Mouse (Mus musculus): ENCODE data around the gene Krt35. TPM values are rescaled to one million over a fixed set of nuclear protein-coding genes. Genes with fewer than 3 reads are reported as not detected.

Krt35 gene
- not detected for polyA plus RNA-seq (2014; fragmentation: Illumina TruSeq; extraction: RNeasy Lipid Tissue Mini Kit (QIAGEN cat#74804); ENCODE audit: low read depth, low replicate concordance)

DNA sequence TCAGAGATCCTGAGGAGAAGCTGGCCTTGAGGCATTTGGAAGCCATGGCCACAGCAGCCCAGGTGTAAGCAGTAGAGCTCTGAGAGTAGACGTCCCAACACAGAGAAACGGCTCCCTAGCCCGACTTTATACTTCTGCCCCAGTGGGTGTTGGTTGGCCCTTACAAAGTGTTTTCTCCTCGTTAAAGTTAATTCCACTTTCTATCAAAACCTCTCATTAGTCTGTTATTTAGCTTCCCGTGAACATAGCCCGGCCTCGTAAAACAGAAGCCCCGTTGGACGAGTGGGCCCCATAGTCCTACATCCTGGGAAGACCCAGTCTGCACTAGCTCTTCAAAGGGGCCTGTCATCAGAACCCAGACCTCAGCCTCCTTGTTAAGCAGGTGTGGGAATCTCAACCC, at the start of gene Krt35:
Gene Krt35, minus strand, starts transcription at position 101 of the 400 bp plus-strand sequence.

DNA sequence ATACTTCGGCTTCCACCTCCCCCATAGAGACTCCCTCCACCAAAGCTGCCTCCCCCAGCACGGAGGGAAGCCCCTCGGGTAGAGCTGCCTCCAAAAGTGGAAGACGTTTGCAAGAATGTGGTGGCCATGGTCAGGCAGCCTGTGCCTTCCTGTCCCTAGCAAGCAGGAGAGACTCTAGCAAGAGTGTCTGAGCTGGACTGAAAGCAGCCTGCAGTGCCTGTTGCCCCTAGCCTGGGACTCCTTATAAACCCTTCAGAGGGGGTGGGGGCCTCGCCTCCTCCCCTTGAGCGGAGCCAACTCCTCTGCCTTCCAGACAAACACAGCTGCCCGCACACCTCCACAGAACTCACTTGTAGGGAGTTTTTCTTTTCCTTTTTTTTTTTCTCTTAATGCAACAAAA, 39.7 kb upstream of the Krt35 start, which contains the start of gene Krt15:
Gene Krt15, minus strand, starts transcription at position 198 of the 400 bp plus-strand sequence.

DNA sequence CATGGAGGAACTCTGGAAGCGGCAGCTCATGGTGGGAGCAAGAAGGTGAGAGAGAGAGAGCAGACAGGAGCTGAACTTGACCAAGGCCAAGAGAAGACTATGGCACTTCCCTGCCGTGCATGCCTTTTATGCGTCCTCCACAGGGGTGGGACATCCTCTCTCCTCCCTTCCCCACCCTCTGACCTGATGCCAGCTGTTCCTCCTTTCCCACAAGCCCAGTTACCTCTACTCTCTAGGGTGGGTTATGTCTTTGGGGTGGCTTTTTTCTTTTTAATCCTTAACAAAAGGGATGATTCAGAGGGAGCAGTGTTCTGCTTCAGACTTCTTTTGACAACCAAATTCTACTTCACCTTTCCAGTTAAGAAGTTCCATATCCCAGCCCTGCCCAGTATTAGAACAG, 25.4 kb upstream of the Krt35 start, which contains the start of gene Krt13:
Gene Krt13, minus strand, starts transcription at position 101 of the 400 bp plus-strand sequence.

DNA sequence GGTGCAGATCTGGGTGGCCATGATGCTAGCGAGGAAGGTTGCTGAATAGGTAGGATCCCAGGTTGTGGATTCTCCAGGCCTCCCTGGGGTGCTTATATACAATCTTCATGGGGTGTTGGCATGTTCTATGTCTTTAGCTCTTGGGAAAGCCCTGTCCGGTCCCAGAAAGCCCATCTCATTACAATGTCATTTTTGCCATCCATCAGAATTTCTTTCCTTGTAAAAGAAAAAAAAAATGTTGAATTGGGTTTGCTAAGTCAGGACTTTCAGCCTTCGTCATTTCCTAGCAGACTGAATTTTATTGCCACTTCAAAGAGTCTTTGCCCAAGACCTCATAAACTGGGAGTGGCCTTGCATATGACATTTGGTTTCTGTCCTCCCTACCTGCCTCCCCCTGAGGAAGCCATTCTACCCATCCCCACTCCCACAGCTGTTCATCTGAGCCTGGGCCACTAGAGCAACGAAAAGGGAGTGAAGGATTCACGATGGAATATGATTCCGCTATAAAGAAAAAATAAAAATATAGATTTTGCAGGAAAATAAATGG, 9.6 kb upstream of the Krt35 start, which contains the start of gene Krt36:
Gene Krt36, minus strand, starts transcription at position 51 of the 547 bp plus-strand sequence.

DNA sequence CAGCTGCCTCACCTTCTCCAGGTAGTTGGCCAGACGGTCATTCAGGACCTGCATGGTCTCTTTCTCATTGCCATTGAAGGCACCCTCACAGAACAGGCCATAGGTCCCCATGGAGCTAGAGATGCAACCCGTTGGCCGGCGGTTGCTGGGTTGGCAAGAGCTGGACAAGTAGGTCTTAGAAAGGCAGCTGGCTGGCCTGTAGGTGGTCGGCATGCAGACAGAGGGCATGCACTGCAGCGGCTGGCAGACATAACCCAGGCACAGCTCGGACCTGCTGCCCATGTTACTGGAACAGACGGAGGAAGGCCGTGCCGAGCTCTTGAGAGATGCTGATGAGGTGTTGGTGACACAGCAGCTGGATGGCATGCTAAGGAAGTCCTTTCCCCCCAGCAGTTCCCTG, 8.2 kb downstream of the Krt35 start, which contains the start of gene Krt32:
Gene Krt32, minus strand, starts transcription at position 366 of the 400 bp plus-strand sequence.

DNA sequence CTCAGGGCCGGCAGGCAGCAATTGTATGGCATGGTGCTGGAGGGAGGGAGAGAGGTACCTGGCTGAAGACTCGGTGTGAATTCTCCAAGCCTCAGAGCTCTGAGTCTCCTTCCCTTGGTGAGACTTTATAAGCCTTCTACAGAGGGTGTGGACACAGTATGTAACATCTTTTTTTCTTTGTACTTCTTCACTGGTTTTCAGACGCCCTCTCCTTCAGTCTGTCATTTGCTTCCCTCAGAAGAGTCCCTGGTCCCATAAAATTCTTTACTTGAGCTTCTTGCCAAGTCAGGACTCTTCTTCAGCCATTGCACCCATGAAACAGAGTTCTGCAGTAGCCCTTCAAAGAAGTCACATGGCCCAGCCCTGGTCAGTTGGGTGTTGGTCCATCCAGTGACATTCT, 45.6 kb downstream of the Krt35 start, which contains the start of gene Krt31:
Gene Krt31, minus strand, starts transcription at position 101 of the 400 bp plus-strand sequence.

Other genes starting within 250 kb of the Krt35 start
- gene Krtap4-16, start 244.6 kb downstream of the Krt35 start, polyA plus RNA-seq (2014; fragmentation: Illumina TruSeq; extraction: RNeasy Lipid Tissue Mini Kit (QIAGEN cat#74804); ENCODE audit: low read depth, low replicate concordance): not detected
- not detected for gene Gm11568, start 238.3 kb downstream of the Krt35 start, polyA plus RNA-seq (2014; fragmentation: Illumina TruSeq; extraction: RNeasy Lipid Tissue Mini Kit (QIAGEN cat#74804); ENCODE audit: low read depth, low replicate concordance)
- gene Gm11559, start 231.8 kb downstream of the Krt35 start, polyA plus RNA-seq (2014; fragmentation: Illumina TruSeq; extraction: RNeasy Lipid Tissue Mini Kit (QIAGEN cat#74804); ENCODE audit: low read depth, low replicate concordance): not detected
- not detected for gene Krtap9-1, start 222.9 kb downstream of the Krt35 start, polyA plus RNA-seq (2014; fragmentation: Illumina TruSeq; extraction: RNeasy Lipid Tissue Mini Kit (QIAGEN cat#74804); ENCODE audit: low read depth, low replicate concordance)
- not detected for gene Gm11567, start 217.1 kb downstream of the Krt35 start, polyA plus RNA-seq (2014; fragmentation: Illumina TruSeq; extraction: RNeasy Lipid Tissue Mini Kit (QIAGEN cat#74804); ENCODE audit: low read depth, low replicate concordance)
- gene Krtap31-1, start 188.3 kb downstream of the Krt35 start, polyA plus RNA-seq (2014; fragmentation: Illumina TruSeq; extraction: RNeasy Lipid Tissue Mini Kit (QIAGEN cat#74804); ENCODE audit: low read depth, low replicate concordance): not detected
- gene Gm11565, start 181.5 kb downstream of the Krt35 start, polyA plus RNA-seq (2014; fragmentation: Illumina TruSeq; extraction: RNeasy Lipid Tissue Mini Kit (QIAGEN cat#74804); ENCODE audit: low read depth, low replicate concordance): not detected
- not detected for gene Krtap31-2, start 159.9 kb downstream of the Krt35 start, polyA plus RNA-seq (2014; fragmentation: Illumina TruSeq; extraction: RNeasy Lipid Tissue Mini Kit (QIAGEN cat#74804); ENCODE audit: low read depth, low replicate concordance)
- not detected for gene Krtap9-5, start 147.8 kb downstream of the Krt35 start, polyA plus RNA-seq (2014; fragmentation: Illumina TruSeq; extraction: RNeasy Lipid Tissue Mini Kit (QIAGEN cat#74804); ENCODE audit: low read depth, low replicate concordance)
- gene Krtap29-1, start 117.2 kb downstream of the Krt35 start, polyA plus RNA-seq (2014; fragmentation: Illumina TruSeq; extraction: RNeasy Lipid Tissue Mini Kit (QIAGEN cat#74804); ENCODE audit: low read depth, low replicate concordance): not detected
- gene Krtap16-1, start 109.6 kb downstream of the Krt35 start, polyA plus RNA-seq (2014; fragmentation: Illumina TruSeq; extraction: RNeasy Lipid Tissue Mini Kit (QIAGEN cat#74804); ENCODE audit: low read depth, low replicate concordance): not detected
- not detected for gene Krtap17-1, start 102.2 kb downstream of the Krt35 start, polyA plus RNA-seq (2014; fragmentation: Illumina TruSeq; extraction: RNeasy Lipid Tissue Mini Kit (QIAGEN cat#74804); ENCODE audit: low read depth, low replicate concordance)
- gene Krt33a, start 80.0 kb downstream of the Krt35 start, polyA plus RNA-seq (2014; fragmentation: Illumina TruSeq; extraction: RNeasy Lipid Tissue Mini Kit (QIAGEN cat#74804); ENCODE audit: low read depth, low replicate concordance): not detected
- not detected for gene Krt33b, start 66.4 kb downstream of the Krt35 start, polyA plus RNA-seq (2014; fragmentation: Illumina TruSeq; extraction: RNeasy Lipid Tissue Mini Kit (QIAGEN cat#74804); ENCODE audit: low read depth, low replicate concordance)
- gene Krt34, start 54.7 kb downstream of the Krt35 start, polyA plus RNA-seq (2014; fragmentation: Illumina TruSeq; extraction: RNeasy Lipid Tissue Mini Kit (QIAGEN cat#74804); ENCODE audit: low read depth, low replicate concordance): not detected
- not detected for gene Krt31, start 45.7 kb downstream of the Krt35 start, polyA plus RNA-seq (2014; fragmentation: Illumina TruSeq; extraction: RNeasy Lipid Tissue Mini Kit (QIAGEN cat#74804); ENCODE audit: low read depth, low replicate concordance)
- not detected for gene Krt32, start 8.0 kb downstream of the Krt35 start, polyA plus RNA-seq (2014; fragmentation: Illumina TruSeq; extraction: RNeasy Lipid Tissue Mini Kit (QIAGEN cat#74804); ENCODE audit: low read depth, low replicate concordance)
- not detected for gene Krt36, start 9.4 kb upstream of the Krt35 start, polyA plus RNA-seq (2014; fragmentation: Illumina TruSeq; extraction: RNeasy Lipid Tissue Mini Kit (QIAGEN cat#74804); ENCODE audit: low read depth, low replicate concordance)
- not detected for gene Krt13, start 25.3 kb upstream of the Krt35 start, polyA plus RNA-seq (2014; fragmentation: Illumina TruSeq; extraction: RNeasy Lipid Tissue Mini Kit (QIAGEN cat#74804); ENCODE audit: low read depth, low replicate concordance)
- not detected for gene Krt15, start 39.7 kb upstream of the Krt35 start, polyA plus RNA-seq (2014; fragmentation: Illumina TruSeq; extraction: RNeasy Lipid Tissue Mini Kit (QIAGEN cat#74804); ENCODE audit: low read depth, low replicate concordance)
- gene Krt19, start 52.4 kb upstream of the Krt35 start, polyA plus RNA-seq (2014; fragmentation: Illumina TruSeq; extraction: RNeasy Lipid Tissue Mini Kit (QIAGEN cat#74804); ENCODE audit: low read depth, low replicate concordance): 7.3 TPM
- not detected for gene Krt9, start 97.0 kb upstream of the Krt35 start, polyA plus RNA-seq (2014; fragmentation: Illumina TruSeq; extraction: RNeasy Lipid Tissue Mini Kit (QIAGEN cat#74804); ENCODE audit: low read depth, low replicate concordance)
- gene Krt14, start 111.3 kb upstream of the Krt35 start, polyA plus RNA-seq (2014; fragmentation: Illumina TruSeq; extraction: RNeasy Lipid Tissue Mini Kit (QIAGEN cat#74804); ENCODE audit: low read depth, low replicate concordance): not detected
- gene Krt16, start 152.7 kb upstream of the Krt35 start, polyA plus RNA-seq (2014; fragmentation: Illumina TruSeq; extraction: RNeasy Lipid Tissue Mini Kit (QIAGEN cat#74804); ENCODE audit: low read depth, low replicate concordance): not detected
- gene Krt17, start 164.8 kb upstream of the Krt35 start, polyA plus RNA-seq (2014; fragmentation: Illumina TruSeq; extraction: RNeasy Lipid Tissue Mini Kit (QIAGEN cat#74804); ENCODE audit: low read depth, low replicate concordance): not detected
- not detected for gene Krt42, start 173.6 kb upstream of the Krt35 start, polyA plus RNA-seq (2014; fragmentation: Illumina TruSeq; extraction: RNeasy Lipid Tissue Mini Kit (QIAGEN cat#74804); ENCODE audit: low read depth, low replicate concordance)
- gene Eif1, start 223.6 kb upstream of the Krt35 start, polyA plus RNA-seq (2014; fragmentation: Illumina TruSeq; extraction: RNeasy Lipid Tissue Mini Kit (QIAGEN cat#74804); ENCODE audit: low read depth, low replicate concordance): 1,167 TPM
- gene Gast, start 238.2 kb upstream of the Krt35 start, polyA plus RNA-seq (2014; fragmentation: Illumina TruSeq; extraction: RNeasy Lipid Tissue Mini Kit (QIAGEN cat#74804); ENCODE audit: low read depth, low replicate concordance): not detected